Mouse (Mus musculus) right cerebral cortex, postnatal 10 days (tissue): ENCODE data around the gene Ankrd23.
"Not testable (repeated sequence)": the region's sequence is repeated elsewhere in the genome, so short reads cannot be mapped to it uniquely, and the experiment has no call there.

Source experiments
- DNase-seq, 2 experiments: peaks; one replicate each; pipeline ENCODE4 v3.0.0; 2021; ENCODE audit warnings: low spot score in 2 of 2

The Ankrd23 gene

DNA sequence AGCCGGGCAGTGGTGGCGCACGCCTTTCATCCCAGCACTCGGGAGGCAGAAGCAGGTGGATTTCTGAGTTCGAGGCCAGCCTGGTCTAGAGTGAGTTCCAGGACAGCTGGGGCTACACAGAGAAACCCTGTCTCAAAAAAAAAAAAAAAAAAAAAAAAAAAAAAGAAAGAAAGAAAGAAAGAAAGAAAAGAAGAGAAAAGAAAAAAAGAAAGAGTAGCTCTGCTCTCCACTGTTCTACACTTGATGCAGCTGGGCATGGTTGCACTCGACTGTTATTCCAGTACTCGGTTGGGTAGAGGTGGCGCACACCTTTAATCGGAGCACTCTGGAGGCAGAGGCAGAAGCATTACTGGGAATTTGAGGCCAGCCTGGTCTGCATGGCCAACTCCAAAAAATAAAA is at the start of gene Ankrd23:
Gene Ankrd23, minus strand, starts transcription at position 101 of the 400 bp plus-strand sequence.
- not testable (repeated sequence) for DNase-seq

DNA sequence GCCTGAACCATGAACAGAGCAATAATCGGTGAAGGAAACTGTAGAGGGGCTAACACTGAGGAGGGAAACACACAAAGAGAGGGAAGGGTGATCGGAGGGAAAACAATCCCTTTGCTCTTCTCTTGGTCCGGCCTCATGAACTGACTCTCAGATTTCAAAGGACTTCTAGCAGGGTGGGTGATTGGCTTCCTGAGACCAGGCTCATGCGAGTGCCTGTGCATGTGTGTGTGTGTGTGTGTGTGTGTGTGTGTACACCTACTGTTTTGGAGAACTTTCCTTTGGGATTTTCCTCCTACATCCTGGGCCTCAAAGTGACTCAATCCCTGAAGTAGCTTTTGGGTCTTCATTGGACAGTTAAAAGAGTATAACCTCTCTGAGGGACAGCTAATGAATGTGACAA is 49.6 kb upstream of the Ankrd23 start:
- DNase-seq, result no peak

DNA sequence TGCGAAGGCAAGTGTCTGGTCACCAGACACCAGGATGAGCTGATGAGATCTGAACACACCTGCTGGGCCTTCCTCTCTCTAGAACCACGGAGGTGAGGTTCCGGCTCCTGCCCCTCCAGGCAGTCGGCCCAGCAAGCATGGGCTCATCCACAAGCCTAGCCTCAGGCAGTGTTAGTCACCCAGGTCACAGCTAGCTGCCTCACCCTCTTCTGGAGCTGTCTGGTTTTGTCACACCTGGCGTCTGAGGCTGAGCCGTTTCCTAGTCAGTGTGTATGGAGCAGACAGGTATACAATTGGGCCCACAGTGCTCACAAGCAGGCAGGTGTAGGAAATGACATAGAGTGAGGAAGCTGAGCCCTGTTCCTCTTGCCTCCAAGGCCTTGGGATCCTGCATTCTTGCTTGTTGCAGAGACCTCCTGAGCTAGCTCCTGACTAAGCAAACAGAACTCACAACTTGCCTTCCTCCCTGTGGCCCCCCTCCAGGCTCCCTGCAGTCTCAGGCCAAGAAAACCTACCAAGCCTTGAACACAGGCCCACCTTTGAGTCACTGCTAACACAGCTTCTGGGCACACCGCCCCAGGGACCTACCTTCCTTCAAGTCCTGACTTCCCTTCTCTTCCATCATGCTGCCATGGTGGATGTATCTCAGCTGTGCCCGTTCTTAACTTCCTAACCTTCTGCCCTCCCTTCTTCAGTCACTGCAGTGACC is 46.9 kb upstream of the Ankrd23 start:
- DNase-seq, result no peak

DNA sequence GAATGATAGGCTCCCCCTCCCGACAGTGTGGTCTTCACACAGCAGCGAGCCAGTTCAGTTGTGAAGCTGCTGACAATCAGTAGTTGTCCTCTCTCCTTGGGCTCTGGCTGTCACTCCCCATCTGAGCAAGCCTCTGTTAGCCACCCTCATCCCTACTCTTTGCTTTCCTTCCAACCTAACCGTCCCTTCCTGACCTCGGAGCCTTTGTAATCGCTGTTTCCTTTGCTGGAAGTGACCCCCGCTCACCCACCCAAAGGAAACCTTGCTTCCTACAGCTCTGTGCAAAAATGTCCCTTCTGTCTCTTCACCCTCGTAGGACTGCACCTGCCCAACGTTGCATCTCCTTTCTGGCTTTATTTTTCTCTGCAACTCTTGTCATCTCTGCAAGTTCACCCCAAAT is 45.5 kb upstream of the Ankrd23 start:
- no peak for DNase-seq

DNA sequence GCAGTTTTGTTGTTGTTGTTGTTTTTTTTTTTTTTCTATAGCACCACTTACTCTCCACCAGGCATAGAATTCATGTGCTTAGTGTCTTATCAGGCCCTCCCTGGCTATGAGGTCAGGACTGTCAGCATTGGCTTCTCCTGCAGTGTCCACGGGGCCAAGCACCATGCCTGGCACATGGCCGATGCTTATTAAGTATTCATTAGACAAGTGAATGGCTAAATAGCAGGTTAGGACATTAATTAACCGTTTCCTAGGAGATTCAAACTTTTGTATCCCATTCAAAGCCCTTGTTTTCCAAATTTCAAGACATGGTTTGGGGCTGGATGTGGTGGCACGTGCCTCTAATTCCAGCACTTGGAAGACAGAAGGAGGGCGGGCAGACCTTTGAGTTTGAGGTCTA is 44.6 kb upstream of the Ankrd23 start:
- no peak for DNase-seq

DNA sequence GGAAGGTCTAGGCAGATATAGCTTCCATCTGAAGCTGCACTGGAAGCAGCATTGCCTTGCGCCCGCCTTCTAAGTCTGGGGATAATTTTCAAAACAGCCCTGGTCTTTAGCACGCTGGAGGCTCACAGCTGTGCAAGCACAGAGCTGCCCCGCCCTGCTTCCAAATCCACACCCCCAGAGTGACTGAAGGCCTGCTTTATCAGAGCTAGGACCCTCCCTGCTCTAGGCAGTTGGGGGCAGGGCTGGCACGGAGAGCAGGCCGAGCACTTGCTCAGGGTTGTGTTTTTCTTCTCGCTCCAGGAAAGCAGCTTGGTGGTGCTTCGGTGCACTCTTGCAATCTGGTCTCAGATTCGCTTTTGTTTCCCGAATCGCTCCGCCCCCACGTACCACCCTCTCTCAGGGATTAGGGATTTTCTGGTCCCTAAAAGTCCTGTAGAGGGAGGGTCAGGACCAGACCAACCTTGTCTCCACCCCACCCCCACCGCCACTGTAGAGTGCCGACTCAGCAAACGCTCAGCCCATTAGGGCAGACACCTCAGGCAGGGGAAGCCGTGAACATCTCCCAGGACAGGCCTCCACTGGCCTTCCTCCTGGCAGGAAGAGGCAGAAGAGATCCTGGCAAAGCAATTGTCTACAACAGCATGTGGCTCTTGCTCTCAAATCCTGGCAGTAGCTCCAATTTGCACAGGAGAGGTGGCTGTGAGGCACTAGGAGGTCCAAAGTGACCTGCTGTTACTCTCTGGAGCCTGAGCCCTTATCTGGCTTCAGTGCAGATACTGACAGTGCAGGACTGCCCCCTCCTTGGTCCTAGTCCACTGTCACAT is 43.9 kb upstream of the Ankrd23 start:
- peak; percentile 73 to 81 for DNase-seq

DNA sequence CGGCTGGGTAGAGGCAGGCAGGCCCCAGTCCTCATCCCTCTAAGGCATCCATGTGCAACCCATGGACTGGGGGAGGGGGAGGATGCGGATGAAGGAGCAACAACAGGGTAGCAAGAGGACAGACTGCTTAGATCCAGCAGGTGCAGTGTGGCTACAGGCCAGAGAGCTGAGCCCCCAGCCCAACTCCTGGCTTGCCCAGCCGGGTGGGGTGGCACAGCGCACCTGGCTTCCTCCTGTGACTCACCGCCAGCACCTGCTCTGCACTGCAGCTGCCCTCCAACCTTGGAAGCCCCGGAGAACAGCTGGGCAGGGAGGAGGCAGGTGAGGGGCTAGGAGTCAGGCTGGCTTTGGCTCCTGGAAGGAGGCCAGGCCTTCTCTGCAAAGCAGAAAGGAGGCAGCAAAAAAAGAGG is 43.3 kb upstream of the Ankrd23 start:
- no peak for DNase-seq

DNA sequence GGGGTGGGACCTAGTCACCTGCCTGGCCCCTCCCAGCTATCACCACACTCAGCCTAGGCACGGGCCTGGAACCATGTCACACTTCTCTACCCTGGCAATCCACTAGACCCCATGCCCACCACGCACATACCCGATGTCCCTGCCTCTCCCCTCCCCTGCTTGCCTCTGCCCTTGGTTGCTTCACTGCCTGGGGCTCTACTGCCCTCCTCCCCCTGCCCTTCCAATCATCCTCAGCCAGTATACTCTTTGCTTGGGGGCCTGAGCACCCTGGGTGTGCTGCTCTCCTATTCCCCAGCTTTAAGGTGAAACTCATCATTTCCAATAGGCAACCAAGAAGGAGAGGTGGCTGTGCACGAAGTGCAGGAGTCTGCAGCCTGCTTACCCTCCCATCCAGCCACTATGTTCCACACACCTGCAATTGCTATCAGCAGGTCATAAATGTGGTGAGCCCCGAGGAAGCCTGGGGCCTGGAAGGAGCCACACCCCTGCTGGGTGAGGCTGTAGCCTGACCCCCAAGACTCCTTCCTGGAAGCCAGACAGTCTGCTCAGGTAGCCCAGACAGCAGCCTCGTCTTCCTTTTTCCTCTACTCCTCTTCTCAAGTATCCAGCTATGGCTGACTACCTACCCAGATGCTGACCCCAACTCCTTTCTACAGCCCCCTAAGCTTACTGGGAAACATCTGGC is 40.5 kb upstream of the Ankrd23 start:
- no peak for DNase-seq

DNA sequence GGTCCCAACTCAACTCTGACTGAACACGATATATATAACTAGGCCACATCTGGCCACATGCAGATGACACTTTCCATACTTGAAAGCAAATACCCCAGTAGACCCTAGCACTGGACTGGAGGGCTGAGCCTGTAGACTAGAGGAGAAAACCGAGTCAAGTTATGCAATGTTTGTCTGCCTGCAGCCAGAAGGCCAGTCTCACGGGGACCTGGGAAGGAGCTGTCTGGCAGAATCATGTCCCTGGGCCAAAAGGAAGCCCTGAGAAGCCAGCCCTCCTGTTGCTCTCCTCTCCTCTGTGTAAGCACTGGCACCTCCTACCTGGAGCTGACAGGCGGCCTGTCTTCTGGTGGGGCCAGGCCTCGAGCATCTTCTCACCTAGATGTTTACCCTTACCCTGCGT is 38.7 kb upstream of the Ankrd23 start:
- DNase-seq, result no peak

DNA sequence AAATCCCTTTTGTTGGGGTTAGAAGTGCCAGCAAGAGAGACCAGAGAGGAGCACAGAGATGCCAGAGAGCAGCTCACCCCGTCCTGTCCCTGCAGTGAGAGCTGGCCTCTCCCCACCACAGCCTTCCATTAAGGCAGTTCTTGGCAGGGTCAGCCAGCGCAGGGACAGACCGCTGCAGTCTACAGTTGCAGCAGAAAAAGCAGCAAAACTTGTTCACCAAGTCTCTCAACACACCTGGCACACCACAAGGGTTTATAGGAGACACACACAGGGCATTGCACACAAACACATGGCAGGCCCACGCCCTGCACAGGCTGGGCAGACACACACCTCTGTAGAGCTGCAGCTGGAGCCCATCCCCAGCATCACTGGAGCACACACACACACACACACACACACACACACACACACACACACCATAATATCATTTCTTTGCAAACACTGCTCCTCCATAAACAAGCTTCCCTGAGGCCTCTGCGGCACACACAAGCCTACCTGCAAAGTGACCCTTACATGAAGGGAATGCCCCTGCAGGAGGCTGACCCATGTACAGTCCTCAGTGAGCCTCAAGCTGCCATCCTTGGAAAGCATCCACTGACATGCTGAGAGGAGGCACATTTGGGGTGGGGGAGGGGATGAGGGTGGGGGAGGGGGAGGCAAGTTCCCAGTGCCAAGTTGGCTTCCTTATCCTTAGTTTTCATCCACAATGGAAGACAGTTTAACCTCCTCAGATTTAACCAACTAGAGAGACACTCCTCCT is 37.7 kb upstream of the Ankrd23 start:
- no peak for DNase-seq

DNA sequence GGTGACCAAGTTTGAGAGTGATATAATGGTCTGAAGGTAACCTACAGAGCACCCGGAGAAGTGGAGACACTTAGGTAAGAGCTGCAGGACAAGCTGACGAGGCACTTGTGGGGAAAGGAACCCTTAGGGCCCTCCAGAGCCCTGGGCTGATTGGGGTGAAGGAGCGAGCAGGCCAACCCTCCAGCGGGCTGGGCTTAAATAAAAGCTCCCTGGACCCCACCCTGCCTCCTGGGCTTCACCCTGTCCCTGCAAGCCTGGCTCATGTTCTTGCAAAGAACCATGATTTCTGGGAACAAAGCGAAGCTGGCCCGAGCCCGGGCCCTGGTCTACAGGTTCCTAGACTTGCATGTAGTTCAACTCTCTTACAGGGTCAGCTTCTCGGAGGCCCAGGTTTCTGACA is 36.8 kb upstream of the Ankrd23 start:
- no peak for DNase-seq

DNA sequence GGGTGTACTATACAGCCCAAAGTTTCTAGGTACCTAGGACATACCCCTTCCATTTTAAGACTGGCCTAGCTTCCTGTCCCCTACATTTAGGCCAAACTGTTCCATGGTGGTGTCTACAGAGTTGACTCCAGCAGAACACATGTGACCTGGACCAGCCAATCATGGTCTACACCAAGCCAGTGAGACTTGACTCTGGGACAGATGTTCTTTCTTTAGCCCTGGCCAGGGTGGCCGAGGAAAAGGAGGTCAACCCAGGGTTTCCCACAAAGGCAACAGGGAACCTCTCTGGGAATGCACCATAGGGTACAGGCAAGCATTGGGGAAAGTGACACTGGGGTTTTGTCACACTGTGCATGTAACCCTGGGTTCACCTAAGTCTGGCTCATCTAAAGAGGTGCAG is 36.0 kb upstream of the Ankrd23 start:
- no peak for DNase-seq

DNA sequence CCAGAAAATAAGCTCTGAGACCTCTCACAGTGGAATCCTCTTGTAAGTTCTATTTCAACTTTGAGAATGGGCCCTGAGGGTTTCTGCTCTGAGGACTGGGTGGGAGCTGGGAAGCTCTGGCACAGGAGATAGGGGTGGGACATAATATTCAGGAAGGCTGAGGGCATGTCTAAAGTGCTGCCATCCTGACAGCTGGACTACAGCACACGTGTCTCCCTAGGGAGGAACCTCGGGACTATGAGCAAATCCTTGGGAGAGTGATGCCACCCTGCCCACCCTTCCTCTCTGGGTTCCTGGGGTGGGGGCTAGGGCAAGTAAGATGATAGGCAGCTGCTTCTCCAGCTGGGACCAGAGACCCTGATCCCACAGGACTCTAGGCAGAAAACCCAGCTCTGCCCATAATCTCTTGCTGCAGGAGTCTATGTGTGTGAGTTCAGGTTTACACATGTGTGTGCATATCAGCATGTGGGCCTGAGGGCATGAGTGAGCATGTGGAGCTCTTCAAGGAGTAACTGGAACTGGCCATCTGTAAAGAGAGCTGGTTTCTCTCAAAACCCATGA is 35.5 kb upstream of the Ankrd23 start:
- no peak for DNase-seq

DNA sequence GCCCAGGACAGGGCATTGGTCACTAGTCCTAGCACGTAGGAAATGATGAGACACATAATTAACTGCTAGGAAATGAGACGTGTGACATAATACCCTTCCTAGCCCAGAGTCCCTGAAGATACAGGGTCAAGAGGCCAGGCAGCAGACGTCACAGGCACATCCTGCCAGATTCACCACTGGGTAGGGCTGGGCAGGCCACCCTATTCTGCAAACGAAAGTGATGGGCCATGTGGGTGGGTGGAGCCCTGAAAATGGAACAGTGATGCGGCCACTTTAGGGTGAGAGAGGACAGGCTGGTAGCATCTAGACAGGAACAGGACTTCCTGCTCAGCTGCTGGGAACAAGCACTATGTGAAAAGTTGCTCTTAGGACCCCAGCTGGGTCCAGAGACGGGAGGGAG is 34.9 kb upstream of the Ankrd23 start:
- no peak for DNase-seq

DNA sequence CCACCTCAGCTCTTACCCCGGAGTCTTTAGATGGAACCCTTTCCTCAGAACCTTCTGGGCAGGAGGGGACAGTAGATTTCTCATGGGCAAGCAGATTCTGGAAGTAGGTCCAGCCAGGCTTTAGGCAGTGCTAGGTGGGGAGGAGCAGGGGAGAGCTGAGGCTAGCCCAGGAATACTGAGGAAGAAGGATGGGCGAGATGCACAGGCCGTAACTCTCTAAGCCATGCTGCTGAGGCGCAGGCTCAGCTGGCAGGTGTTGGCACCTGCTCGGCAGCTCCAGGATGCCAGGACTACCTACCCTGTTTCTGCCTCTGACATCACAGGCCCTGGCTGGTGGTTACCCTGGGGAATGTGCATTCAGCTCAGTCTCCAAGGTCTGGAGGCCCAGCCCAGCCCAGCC is 33.6 kb upstream of the Ankrd23 start:
- no peak for DNase-seq

DNA sequence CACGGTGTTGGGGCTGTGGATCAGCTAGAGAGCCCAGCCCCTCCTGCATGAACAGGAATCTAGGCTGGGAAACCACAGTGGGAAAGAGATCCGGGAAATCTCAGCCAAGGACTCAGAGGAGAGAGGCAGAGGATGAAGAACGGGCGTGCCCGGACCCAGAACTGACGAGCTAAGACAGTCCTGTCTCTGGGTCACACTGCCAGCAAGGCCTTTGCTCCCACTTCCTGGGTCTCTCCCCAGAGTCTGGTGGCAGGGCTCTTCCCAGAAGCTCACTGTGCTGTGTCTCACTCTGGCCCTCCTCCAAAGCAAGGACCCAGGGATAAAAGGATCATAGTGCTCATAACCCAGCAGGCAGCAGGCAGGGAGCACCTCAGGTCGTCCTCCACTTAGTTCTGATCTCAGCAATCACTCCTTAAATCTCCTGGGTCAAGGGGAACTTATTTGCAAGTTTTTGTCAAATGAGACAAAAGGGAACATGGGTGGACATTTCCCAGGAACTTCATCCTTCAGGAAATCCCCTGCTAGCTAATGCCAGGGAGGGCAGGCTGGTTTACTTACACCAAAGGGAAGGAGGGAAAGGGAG is 33.1 kb upstream of the Ankrd23 start:
- DNase-seq, result no peak

DNA sequence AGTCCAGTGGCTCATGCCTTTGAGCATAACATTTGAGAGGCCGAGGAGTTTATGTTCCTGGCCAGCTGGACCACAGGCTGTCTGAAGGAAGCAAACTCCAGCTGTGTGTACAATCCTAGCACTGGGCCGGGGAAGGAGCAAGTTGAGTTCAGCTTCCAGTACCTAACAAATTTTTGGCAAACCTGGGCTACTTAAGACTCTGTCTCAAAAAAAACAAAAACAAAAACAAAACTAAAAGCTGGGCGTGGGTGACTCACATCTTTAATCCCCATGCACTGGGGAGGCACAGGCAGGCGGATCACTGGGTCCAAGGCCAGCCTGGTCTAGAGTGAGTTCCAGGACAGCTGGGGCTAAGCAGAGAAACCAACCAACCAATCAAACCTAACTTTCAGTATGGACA is 32.1 kb upstream of the Ankrd23 start:
- no peak for DNase-seq

DNA sequence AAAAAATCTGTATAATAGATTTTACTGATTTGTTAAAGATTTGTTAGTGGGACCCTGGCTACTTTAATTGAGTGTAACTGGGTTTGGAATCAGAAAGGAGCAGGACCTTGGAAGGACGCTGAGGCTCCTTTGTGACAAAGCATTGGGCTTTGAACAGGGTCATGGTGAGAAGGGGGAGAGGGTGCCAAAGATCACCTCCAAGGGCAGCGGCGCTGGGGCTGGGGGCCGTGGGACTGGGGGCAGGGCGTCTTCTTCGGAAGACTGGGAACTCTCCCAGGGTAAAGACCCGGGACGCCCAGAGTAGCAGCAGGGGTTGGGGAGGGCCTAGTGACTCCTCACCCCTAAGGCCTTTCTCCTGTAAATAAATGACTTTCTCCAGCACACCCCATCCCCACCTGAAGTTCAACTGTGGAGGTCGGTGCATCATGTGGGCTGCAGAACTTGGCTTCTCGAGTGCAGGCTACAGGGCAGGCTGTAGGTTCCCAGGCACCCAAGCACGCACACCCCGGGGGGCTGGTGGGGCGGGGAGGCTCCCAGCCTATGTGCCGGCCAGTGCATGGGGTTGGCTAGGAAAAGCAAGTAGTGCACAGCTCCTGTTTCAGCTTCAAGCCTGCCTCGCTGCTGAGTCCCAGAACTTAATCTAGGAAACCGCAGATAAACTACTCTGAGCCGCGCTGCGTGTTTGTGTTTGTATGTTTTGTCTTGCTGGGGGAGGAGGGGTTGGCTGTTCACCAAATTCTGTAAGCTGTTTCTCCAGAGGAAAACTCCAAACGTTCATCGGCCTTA is 31.3 kb upstream of the Ankrd23 start:
- DNase-seq, result no peak

DNA sequence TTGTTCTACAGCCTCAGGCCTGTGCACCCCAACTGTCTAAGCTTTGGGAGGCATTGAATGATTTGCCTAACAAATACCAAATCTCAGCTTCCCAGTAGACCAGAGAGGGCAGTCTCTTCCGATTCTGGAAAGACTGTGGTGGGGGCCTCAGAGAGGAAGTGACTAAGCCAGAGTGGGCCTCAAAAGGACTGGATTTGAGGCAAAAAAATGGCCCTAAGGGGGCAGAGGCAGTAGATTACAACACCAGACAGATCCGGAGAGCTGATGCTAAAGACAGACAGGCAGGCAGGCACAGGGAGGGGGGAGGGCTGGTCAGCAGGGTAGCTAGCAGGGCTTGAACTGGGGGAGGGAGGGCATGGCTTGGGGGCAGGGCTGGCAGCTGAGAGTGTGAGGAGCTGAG is 29.7 kb upstream of the Ankrd23 start:
- no peak for DNase-seq

DNA sequence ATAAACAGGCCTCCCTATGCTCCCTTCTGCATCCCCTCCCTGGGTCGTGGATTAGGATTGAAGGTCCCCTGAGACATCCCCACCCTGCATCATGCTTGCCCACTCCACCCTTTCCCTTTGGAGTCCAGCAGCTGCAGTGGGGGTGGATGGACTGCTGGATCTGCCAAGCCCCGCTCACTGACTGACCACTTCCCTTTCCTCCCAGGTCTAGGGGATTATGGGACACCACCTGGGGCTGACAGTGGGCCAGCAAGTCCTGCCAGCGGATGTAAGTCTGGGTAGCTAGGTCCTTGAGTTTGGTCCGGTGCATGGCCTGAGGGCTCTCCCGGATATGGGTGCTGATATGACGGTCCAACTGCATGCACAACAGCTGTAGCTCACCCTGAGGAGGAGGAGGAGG is 27.4 kb upstream of the Ankrd23 start:
- DNase-seq, result no peak

DNA sequence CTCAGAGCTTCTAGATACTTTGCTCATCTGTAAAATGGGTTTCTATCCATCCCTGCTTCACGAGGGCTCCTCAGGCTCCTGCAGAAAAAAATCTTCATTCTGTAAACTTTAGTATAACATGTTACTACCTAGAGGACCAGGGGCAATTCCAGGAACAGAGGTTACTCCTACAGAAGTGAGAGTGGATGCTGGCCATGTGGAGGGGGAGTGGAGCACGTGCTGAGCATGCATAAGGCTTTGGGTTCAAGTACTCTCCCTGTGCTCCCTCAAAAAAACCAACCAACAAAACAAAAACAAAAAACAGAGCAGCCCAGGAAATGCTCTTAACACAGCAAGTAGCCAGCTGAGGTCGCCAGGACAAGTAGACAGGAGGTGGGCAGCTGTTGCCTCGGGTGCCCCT is 26.9 kb upstream of the Ankrd23 start:
- DNase-seq, result no peak
